Mouse (Mus musculus) kidney, embryonic 14.5 days (tissue): ENCODE measurements around the gene Eps8l2. TPM values are rescaled to one million over a fixed set of nuclear protein-coding genes. Genes with fewer than 3 reads are reported as not detected.

Experiments
- ATAC-seq: fragments of 200-750 bp; cut with Nextera tagmentation; 2 replicates; pipeline ENCODE4 v1.8.0; 2017; ENCODE audit warnings: moderate number of reproducible peaks, mild to moderate bottlenecking, moderate TSS enrichment, moderate library complexity; ENCODE audit not compliant: low FRiP score, low TSS enrichment
- H3K27ac ChIP-seq: fragments of 300-500 bp; sonication (generic); 2 replicates; pipeline ENCODE4 v1.5.1; 2014; ENCODE audit warnings: low read depth, mild to moderate bottlenecking, low read length, moderate library complexity, mixed read lengths
- H3K27me3 ChIP-seq: fragments of 300-500 bp; sonication (generic); 2 replicates; pipeline ENCODE4 v1.6.1; 2014; ENCODE audit warnings: mild to moderate bottlenecking, low read length; ENCODE audit not compliant: control insufficient read depth, insufficient read depth
- H3K36me3 ChIP-seq: fragments of 300-500 bp; sonication (generic); 2 replicates; pipeline ENCODE4 v1.6.1; 2014; ENCODE audit warnings: low read length, mixed read lengths; ENCODE audit not compliant: control insufficient read depth, insufficient read depth
- H3K4me1 ChIP-seq: fragments of 300-500 bp; sonication (generic); 2 replicates; pipeline ENCODE4 v1.6.1; 2014; ENCODE audit warnings: low read length, mixed read lengths; ENCODE audit not compliant: control insufficient read depth, insufficient read depth
- H3K4me2 ChIP-seq: fragments of 300-500 bp; sonication (generic); replicated peaks from 2 replicates; pipeline ENCODE4 v1.6.1; 2014; ENCODE audit warnings: low read depth, mild to moderate bottlenecking, low read length
- H3K4me3 ChIP-seq: fragments of 300-500 bp; sonication (generic); 2 replicates; pipeline ENCODE4 v1.5.1; 2014; ENCODE audit warnings: mild to moderate bottlenecking, low read length
- H3K9ac ChIP-seq: fragments of 300-500 bp; sonication (generic); 2 replicates; pipeline ENCODE4 v1.6.1; 2014; ENCODE audit warnings: low read depth, mild to moderate bottlenecking, low read length, moderate library complexity
- H3K9me3 ChIP-seq: fragments of 300-500 bp; sonication (generic); 2 replicates; pipeline ENCODE4 v1.6.1; 2016; ENCODE audit warnings: low read length; ENCODE audit not compliant: control insufficient read depth
- WGBS: fragments of 180-500 bp; shearing (Covaris S2); extraction: QIAGEN DNeasy Blood & Tissue Kit; methylation state at CpG from one replicate; pipeline ENCODE4 v1.1.7; 2014; 5-methylcytosine and 5-hydroxymethylcytosine counted together
- polyA plus RNA-seq: library from polyadenylated mRNA; unstranded; fragments of >200 nt; fragmentation: Nextera tagmentation; extraction: Ambion mirVana; gene quantifications from 2 replicates; pipeline ENCODE4 v1.2.1, GENCODE M21; 2014

Gene Eps8l2
- polyA plus RNA-seq, 1 experiment from 2014 or later = 18.0 TPM

GRCm38 (mm10) chr7:141355626-141356326, 17.1 kb downstream of the Eps8l2 start:
- Histone ChIP-seq H3K36me3 (no peaks in the 10 kb centered on the region), H3K4me2 (no peak overlapping the region), H3K9me3 (no peaks in the 10 kb centered on the region), H3K9ac (no peak overlapping the region), H3K4me3 (no peak overlapping the region), H3K4me1 (no peaks in the 10 kb centered on the region), H3K27ac (no peak overlapping the region), H3K27me3 (no peaks in the 10 kb centered on the region; the same call in 1 of the 2 replicates)
- peak; percentile 43; the same call in 1 of the 2 replicates for ATAC-seq
- 57% methylated on average over 12 of the region's 12 CpGs for WGBS

GRCm38 (mm10) chr7:141356971-141357370, 18.3 kb downstream of the Eps8l2 start:
- Histone ChIP-seq H3K27ac (no peak overlapping the region), H3K4me1 (no peaks in the 10 kb centered on the region), H3K4me2 (no peak overlapping the region), H3K9me3 (no peaks in the 10 kb centered on the region), H3K4me3 (no peak overlapping the region), H3K27me3 (peaks cover 8% of the 10 kb centered on the region), H3K36me3 (no peaks in the 10 kb centered on the region), H3K9ac (no peak overlapping the region)
- no peak for ATAC-seq
- 81% methylated on average over 14 of the region's 14 CpGs for WGBS

- no peaks in the 10 kb centered on the region for H3K4me1 ChIP-seq
- H3K4me2 ChIP-seq = peak overlapping the region; percentile 5; the same call in 1 of the 2 replicates
- H3K4me3 ChIP-seq = no peak overlapping the region
- peaks cover 8% of the 10 kb centered on the region for H3K27me3 ChIP-seq
- H3K9me3 ChIP-seq = no peaks in the 10 kb centered on the region
- H3K9ac ChIP-seq = no peak overlapping the region
- 9% methylated on average over 24 of the region's 24 CpGs for WGBS
- no peaks in the 10 kb centered on the region for H3K36me3 ChIP-seq
- H3K27ac ChIP-seq = no peak overlapping the region
- peak; percentile 40; the same call in 1 of the 2 replicates for ATAC-seq
These were observed 22.8 kb downstream of the Eps8l2 start for GRCm38 (mm10) chr7:141361510-141361909.

GRCm38 (mm10) chr7:141363106-141363751, 24.5 kb downstream of the Eps8l2 start:
- Histone ChIP-seq H3K9ac (no peak overlapping the region), H3K4me3 (no peak overlapping the region), H3K4me1 (no peaks in the 10 kb centered on the region), H3K9me3 (no peaks in the 10 kb centered on the region), H3K36me3 (no peaks in the 10 kb centered on the region), H3K27ac (no peak overlapping the region), H3K27me3 (peaks cover 8% of the 10 kb centered on the region), H3K4me2 (no peak overlapping the region)
- WGBS = 50% methylated on average over 4 of the region's 4 CpGs
- peak; percentile 70 for ATAC-seq

GRCm38 (mm10) chr7:141363752-141364125, 25.1 kb downstream of the Eps8l2 start:
- ATAC-seq = peak; percentile 18
- Histone ChIP-seq H3K27ac (no peak overlapping the region), H3K4me3 (no peak overlapping the region), H3K9ac (no peak overlapping the region), H3K36me3 (no peaks in the 10 kb centered on the region), H3K4me1 (no peaks in the 10 kb centered on the region), H3K27me3 (peaks cover 8% of the 10 kb centered on the region), H3K4me2 (no peak overlapping the region), H3K9me3 (no peaks in the 10 kb centered on the region)
- 56% methylated on average over 2 of the region's 2 CpGs for WGBS

- Histone ChIP-seq H3K4me1 (no peaks in the 10 kb centered on the region), H3K27me3 (peaks cover 8% of the 10 kb centered on the region), H3K9ac (no peak overlapping the region), H3K4me3 (no peak overlapping the region), H3K27ac (no peak overlapping the region), H3K9me3 (no peaks in the 10 kb centered on the region), H3K36me3 (no peaks in the 10 kb centered on the region), H3K4me2 (no peak overlapping the region)
- ATAC-seq = no peak
- WGBS = 77% methylated on average over 5 of the region's 5 CpGs
These were observed 25.8 kb downstream of the Eps8l2 start for GRCm38 (mm10) chr7:141364349-141365048.

- H3K27ac ChIP-seq = no peak overlapping the region
- H3K4me3 ChIP-seq = no peak overlapping the region
- H3K4me2 ChIP-seq = no peak overlapping the region
- H3K36me3 ChIP-seq = no peaks in the 10 kb centered on the region
- no peaks in the 10 kb centered on the region for H3K9me3 ChIP-seq
- 72% methylated on average over 3 of the region's 3 CpGs for WGBS
- H3K9ac ChIP-seq = no peak overlapping the region
- H3K27me3 ChIP-seq = peaks cover 8% of the 10 kb centered on the region
- ATAC-seq = no peak
- H3K4me1 ChIP-seq = no peaks in the 10 kb centered on the region
These were observed 26.4 kb downstream of the Eps8l2 start for GRCm38 (mm10) chr7:141365049-141365445.

GRCm38 (mm10) chr7:141367358-141367757, 28.7 kb downstream of the Eps8l2 start:
- 75% methylated on average over 4 of the region's 4 CpGs for WGBS
- H3K36me3 ChIP-seq = no peaks in the 10 kb centered on the region
- H3K4me3 ChIP-seq = no peak overlapping the region
- no peak overlapping the region for H3K9ac ChIP-seq
- no peaks in the 10 kb centered on the region for H3K27me3 ChIP-seq
- no peak overlapping the region for H3K27ac ChIP-seq
- H3K4me2 ChIP-seq = no peak overlapping the region
- no peaks in the 10 kb centered on the region for H3K4me1 ChIP-seq
- ATAC-seq = no peak
- H3K9me3 ChIP-seq = no peaks in the 10 kb centered on the region

- Histone ChIP-seq H3K9ac (no peak overlapping the region), H3K27ac (no peak overlapping the region), H3K4me2 (no peak overlapping the region), H3K36me3 (no peaks in the 10 kb centered on the region), H3K4me1 (no peaks in the 10 kb centered on the region), H3K9me3 (no peaks in the 10 kb centered on the region), H3K4me3 (no peak overlapping the region), H3K27me3 (no peaks in the 10 kb centered on the region)
- WGBS = 65% methylated on average over 5 of the region's 5 CpGs
- no peak for ATAC-seq
These were observed 31.2 kb downstream of the Eps8l2 start for GRCm38 (mm10) chr7:141369918-141370317.
